Mouse (Mus musculus) thymus, postnatal 14 days (tissue): ENCODE measurements at regions not wholly inside any gene's neighbourhood (a gene's known extent, or its start where the extent isn't known, plus 50 kb on each side); places are given as distances from the start of the nearest gene placed in this dataset.
A peak's percentile ranks its signal among the peaks of the same experiment; 100 is the strongest.

Experiments
- DNase-seq: peaks from one replicate; pipeline ENCODE4 v3.0.0; 2021

DNA sequence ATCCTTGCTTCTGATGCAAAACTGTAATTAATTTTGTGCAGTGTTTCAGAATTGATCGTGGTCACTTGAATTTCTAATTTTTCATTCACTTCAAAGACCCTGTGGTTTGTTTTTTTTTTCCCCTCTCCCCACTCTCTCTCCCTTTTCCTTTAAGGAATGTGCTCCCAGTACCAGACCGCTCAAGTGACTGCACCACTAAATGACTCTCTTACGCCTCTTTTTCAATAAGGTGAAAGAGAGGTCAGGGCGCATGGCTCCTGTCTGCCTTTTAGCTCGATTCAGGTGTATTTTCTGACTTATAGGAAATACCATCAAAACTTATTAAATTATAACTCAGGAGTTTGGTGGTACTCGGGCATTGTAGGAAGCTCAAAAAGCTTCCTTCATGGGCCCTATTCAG, 146.0 kb upstream of the Zfp507 start:
- no peak for DNase-seq

GRCm38 (mm10) chr7:35948389-35948788, 145.6 kb upstream of the Zfp507 start:
- DNase-seq, result no peak

DNA sequence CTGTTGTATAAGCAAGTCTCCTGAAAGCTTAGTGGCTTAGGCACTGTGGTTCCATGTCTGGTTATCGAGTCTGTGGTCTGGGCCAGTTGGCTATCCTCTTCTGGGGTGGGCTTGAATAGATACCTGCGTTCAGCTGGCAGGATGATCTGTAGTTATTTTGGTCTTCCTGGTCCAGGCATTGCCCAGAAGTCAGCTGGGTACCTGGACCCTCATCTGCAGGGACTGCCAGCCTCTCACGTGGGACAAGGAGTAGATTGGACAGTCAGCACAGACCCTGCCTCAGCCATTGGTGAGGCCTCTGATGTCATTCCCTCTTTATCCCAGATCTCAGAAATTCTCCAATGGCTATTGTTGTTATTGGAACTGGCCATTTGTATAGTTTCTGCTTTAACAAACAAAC, 138.3 kb upstream of the Zfp507 start:
- DNase-seq, result no peak

GRCm38 (mm10) chr7:35938123-35938869, 135.5 kb upstream of the Zfp507 start:
- no peak for DNase-seq

GRCm38 (mm10) chr7:35926749-35927148, 123.9 kb upstream of the Zfp507 start:
- no peak for DNase-seq

DNA sequence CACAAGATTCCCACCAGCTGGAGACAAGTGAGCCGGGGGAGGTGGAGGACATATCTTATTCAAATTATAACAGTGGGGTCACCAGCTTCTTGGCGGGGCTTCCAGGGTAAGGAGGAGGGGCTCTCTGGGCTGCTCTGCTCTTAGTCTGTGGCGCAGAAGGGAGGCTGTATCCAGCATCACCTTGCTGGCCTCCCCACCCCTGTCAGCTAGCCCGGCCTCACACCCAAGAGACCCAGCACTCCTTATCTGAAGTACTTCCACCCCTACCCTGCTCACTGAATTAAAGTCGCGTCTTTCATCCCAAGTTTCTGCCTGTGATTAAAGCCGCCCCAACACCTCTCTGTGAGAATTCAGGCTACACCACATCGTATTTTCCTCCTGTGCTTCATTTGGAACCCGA, 119.8 kb upstream of the Zfp507 start:
- no peak for DNase-seq

DNA sequence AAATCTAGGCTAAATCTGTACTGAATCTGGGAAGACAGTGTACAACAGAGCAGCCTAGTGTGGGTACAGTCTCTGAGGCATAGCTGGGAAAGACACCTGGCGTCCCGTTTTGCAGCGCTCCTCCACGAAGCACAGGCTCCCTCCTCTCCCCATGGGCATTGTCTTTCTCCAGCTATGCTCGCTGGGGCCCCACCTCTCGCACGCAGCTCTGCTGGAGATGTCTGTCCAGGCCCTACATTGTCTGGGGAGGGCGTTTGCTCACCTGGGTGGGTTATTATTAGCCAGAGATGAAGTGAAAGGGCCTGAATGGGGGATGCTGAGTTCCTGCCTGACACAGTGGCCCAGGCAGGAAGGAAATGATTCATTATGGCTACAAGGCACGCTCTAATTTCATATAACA, 118.1 kb upstream of the Zfp507 start:
- no peak for DNase-seq

- no peak for DNase-seq
Observed at GRCm38 (mm10) chr7:35920194-35920609, 117.4 kb upstream of the Zfp507 start.

DNA sequence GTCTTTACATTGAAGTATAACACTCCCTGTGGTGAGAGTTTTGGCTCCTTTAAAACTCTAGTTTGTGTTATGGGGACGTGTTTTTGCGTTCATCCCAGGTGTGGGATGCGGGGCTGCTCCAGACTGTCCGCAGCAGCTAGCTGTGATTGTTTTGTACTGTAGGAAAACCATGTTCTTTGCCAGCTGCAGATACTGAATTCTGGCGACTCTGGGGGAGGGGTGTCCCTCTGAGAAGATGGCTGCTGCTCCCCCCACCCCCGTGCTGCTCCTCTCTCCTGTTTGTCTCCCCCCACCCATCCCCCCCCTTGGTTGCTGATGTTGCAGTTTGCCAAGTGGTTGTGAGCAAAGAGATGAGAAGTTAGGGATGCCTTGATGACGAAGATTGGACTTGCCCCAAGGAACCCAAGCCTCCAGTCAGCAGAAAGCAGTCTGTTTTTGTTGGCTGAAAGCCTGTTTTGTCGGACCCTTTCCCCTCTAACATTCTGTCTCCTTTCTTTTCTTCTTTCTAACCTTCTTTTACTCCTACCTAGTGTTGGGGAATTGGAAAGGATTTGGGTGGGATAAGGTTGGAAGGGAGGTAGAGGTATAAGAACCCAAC, 107.4 kb upstream of the Zfp507 start:
- DNase-seq, result no peak

- peak; percentile 62 for DNase-seq
Observed at GRCm38 (mm10) chr7:35901942-35902381, 99.2 kb upstream of the Zfp507 start.

DNA sequence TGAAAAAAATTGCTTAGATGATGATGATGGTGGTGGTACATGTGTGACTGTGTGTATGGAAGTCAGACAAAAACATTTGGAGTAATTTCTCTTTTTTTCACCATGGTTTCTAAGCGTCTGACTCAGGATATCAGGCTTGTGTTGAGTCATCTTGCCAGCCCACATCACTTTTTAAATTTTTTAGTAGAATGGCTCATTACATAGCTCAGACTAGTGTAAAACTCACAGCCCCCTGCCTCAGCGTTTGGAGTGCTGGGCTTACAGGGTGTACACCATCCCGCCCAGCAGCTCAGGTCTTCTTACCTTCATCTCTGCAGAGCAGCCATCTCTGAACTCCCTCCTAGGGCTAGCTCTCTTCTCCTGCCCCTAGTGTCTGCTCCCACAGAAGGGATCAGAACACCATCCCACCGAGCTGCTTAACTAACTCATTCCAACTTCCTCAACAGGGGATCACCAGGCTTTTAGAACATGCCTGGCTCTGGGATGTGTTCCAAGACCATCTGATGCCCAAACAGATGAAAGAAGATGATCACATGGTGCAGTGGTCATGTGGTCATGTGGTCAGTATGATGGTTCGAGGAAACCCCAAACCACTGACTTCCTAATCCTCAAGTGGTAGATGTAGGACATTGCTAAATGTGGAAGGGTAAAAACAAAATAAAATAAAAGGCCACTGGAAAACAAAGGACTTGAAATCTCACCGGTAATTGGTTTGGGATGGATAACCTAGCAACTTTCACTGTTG, 96.1 kb upstream of the Zfp507 start:
- no peak for DNase-seq

DNA sequence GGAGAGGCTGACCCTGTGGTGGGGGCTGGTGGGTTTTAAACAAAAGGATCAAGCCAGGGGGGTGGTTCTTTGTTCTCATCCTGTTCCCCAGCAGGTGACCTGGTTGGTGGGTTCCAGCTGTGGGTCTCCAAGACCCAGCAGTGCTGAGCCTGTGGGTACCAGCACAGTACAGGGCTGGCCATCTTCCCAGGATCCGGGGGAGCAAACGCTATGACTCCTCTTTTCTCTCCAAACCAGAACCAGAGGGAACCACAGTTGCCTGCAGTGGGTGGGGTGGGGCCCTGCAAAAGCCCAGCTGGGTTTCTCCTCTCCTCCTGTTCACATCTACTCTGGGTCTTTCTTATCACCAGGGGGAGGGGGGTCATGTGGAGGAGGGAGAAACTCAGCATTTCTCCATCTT, 90.5 kb upstream of the Zfp507 start:
- no peak for DNase-seq

GRCm38 (mm10) chr7:35886051-35886450, 83.2 kb upstream of the Zfp507 start:
- no peak for DNase-seq

GRCm38 (mm10) chr7:35879755-35880304, 77.0 kb upstream of the Zfp507 start:
- DNase-seq, result peak; percentile 17

- DNase-seq, result no peak
Observed at GRCm38 (mm10) chr7:35878164-35878563, 75.4 kb upstream of the Zfp507 start.

DNA sequence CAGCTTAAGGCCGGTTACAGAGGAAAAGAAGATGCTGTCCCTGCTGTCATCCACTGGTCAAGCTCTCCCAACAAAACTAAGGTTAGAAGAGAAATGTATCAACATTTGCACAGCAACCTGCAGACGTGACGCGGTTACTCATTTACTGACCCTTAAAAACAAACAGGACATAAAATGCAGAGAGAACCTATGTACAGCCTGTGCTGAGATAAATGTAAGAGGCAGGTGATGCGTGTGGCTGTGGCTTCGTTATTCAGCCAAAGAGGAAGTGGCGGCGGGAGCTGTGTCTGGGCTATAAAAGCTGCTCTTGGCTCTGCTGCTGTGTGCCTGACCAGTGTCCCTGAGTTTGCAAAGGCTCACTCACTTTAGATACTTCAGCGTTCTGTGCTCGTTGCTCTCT, 58.2 kb upstream of the Zfp507 start:
- DNase-seq, result no peak

- peak; percentile 48 for DNase-seq
Observed at GRCm38 (mm10) chr7:35859601-35860000, 56.8 kb upstream of the Zfp507 start.

DNA sequence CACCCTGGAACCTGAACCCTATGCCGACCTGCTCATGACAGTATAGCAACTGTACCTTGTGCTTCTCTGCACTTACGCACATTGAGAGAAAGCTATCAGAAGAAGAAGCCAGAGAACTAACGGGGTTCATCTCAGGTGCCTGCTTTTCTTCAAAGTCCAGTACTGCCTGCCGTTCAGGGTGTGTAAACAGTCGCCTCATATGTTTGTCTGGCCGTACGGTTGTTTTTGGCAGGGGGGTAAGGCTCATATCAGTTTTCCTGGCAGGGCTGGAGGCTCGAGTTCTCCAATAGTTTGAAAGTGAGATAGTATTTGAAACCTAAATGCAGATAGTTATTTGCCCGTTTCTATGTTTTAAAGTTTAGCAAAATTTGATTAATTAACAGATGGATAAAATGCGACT, 54.9 kb upstream of the Zfp507 start:
- no peak for DNase-seq
